Mouse (Mus musculus) stomach, postnatal 0 days (tissue): ENCODE measurements around the gene Aldh2. TPM values are rescaled to one million over a fixed set of nuclear protein-coding genes. Genes with fewer than 3 reads are reported as not detected.
"Not testable (repeated sequence)": the region's sequence is repeated elsewhere in the genome, so short reads cannot be mapped to it uniquely, and the experiment has no call there.

Experiments used
- ATAC-seq: fragments of 200-750 bp; cut with Nextera tagmentation; 2 replicates; pipeline ENCODE4 v1.8.0; 2017; ENCODE audit not compliant: low FRiP score, low TSS enrichment
- DNase-seq: peaks from one replicate; pipeline ENCODE4 v3.0.0-alpha.2; 2016; ENCODE audit warnings: low spot score
- H3K27ac ChIP-seq: fragments of 300-500 bp; sonication (generic); replicated peaks from 2 replicates; pipeline ENCODE4 v1.5.1; 2014; ENCODE audit warnings: mild to moderate bottlenecking, control low read depth
- H3K27me3 ChIP-seq: fragments of 300-500 bp; sonication (generic); 2 replicates; pipeline ENCODE4 v1.6.1; 2014; ENCODE audit warnings: low read length; ENCODE audit not compliant: control insufficient read depth, insufficient read depth
- H3K36me3 ChIP-seq: fragments of 300-500 bp; sonication (generic); 2 replicates; pipeline ENCODE4 v1.6.1; 2014; ENCODE audit warnings: low read length, mixed read lengths; ENCODE audit not compliant: control insufficient read depth, insufficient read depth
- H3K4me1 ChIP-seq: fragments of 300-500 bp; sonication (generic); replicated peaks from 2 replicates; pipeline ENCODE4 v1.6.1; 2014; ENCODE audit warnings: antibody characterized with exemption; ENCODE audit not compliant: control insufficient read depth, insufficient read depth
- H3K4me2 ChIP-seq: fragments of 300-500 bp; sonication (generic); replicated peaks from 2 replicates; pipeline ENCODE4 v1.6.1; 2014; ENCODE audit warnings: low read depth, mild to moderate bottlenecking, control low read depth, moderate library complexity
- H3K4me3 ChIP-seq: fragments of 300-500 bp; sonication (generic); 2 replicates; pipeline ENCODE4 v1.5.1; 2014; ENCODE audit warnings: low read depth, low read length, control low read depth
- H3K9ac ChIP-seq: fragments of 300-500 bp; sonication (generic); 2 replicates; pipeline ENCODE4 v1.6.1; 2014; ENCODE audit warnings: mild to moderate bottlenecking, low read length, control low read depth, mixed read lengths
- H3K9me3 ChIP-seq: fragments of 300-500 bp; sonication (generic); 2 replicates; pipeline ENCODE4 v1.6.1; 2016; ENCODE audit warnings: low read length; ENCODE audit not compliant: control insufficient read depth
- CTCF ChIP-seq: IDR thresholded peaks from 2 replicates; pipeline ENCODE4 v1.5.1; 2016; ENCODE audit warnings: antibody characterized with exemption, low read depth, mild to moderate bottlenecking, moderate library complexity
- EP300 ChIP-seq: optimal IDR thresholded peaks from 2 replicates; pipeline ENCODE3; 2016; ENCODE audit warnings: antibody characterized with exemption
- WGBS: fragments of 180-500 bp; shearing (Covaris S2); extraction: QIAGEN DNeasy Blood & Tissue Kit; methylation state at CpG from one replicate; pipeline ENCODE4 v1.1.7; 2014; 5-methylcytosine and 5-hydroxymethylcytosine counted together
- polyA plus RNA-seq: library from polyadenylated mRNA; unstranded; fragments of >200 nt; fragmentation: Nextera tagmentation; extraction: Ambion mirVana; gene quantifications from 2 replicates; pipeline ENCODE4 v1.2.1, GENCODE M21; 2015

Gene Aldh2
- polyA plus RNA-seq, 1 experiment from 2014 or later, result 136 TPM

- H3K9me3 ChIP-seq, H3K4me2 ChIP-seq, H3K4me3 ChIP-seq, H3K27me3 ChIP-seq, H3K27ac ChIP-seq, H3K9ac ChIP-seq, ATAC-seq, H3K4me1 ChIP-seq, DNase-seq, H3K36me3 ChIP-seq: not testable (repeated sequence)
- WGBS, result 66% methylated on average over 7 of the region's 9 CpGs
- peak; percentile 35 for TF ChIP-seq CTCF
Measured at GRCm38 (mm10) chr5:121631106-121631647, 37.6 kb upstream of the Aldh2 start.

- DNase-seq (peak; percentile 73), ATAC-seq (no peak)
- H3K4me1 ChIP-seq, result no peaks in the 10 kb centered on the region
- H3K9me3 ChIP-seq, result no peaks in the 10 kb centered on the region
- no peaks in the 10 kb centered on the region for H3K27me3 ChIP-seq
- TF ChIP-seq EP300, result no peak
- TF ChIP-seq CTCF, result peak; percentile 94
- 0% methylated on average over 1 of the region's 1 CpGs for WGBS
- H3K27ac ChIP-seq, result no peak overlapping the region
- no peak overlapping the region for H3K4me2 ChIP-seq
- H3K9ac ChIP-seq, result no peak overlapping the region
- H3K36me3 ChIP-seq, result no peaks in the 10 kb centered on the region
- no peak overlapping the region for H3K4me3 ChIP-seq
Measured at GRCm38 (mm10) chr5:121627871-121628270, 34.2 kb upstream of the Aldh2 start.

- no peak for DNase-seq
- Histone ChIP-seq H3K9ac (no peak overlapping the region), H3K4me2 (no peak overlapping the region), H3K36me3 (no peaks in the 10 kb centered on the region), H3K27ac (no peak overlapping the region), H3K27me3 (no peaks in the 10 kb centered on the region), H3K4me3 (no peak overlapping the region), H3K4me1 (no peaks in the 10 kb centered on the region), H3K9me3 (no peaks in the 10 kb centered on the region)
- ATAC-seq, result no peak
- WGBS, result 63% methylated on average over 3 of the region's 3 CpGs
- no peak for TF ChIP-seq CTCF
- no peak for TF ChIP-seq EP300
Measured at GRCm38 (mm10) chr5:121623241-121623640, 29.6 kb upstream of the Aldh2 start.

GRCm38 (mm10) chr5:121621102-121621501, 27.5 kb upstream of the Aldh2 start:
- Histone ChIP-seq H3K9ac (no peak overlapping the region), H3K4me3 (no peak overlapping the region), H3K4me2 (no peak overlapping the region), H3K9me3 (no peaks in the 10 kb centered on the region), H3K4me1 (no peaks in the 10 kb centered on the region), H3K27ac (no peak overlapping the region), H3K36me3 (no peaks in the 10 kb centered on the region), H3K27me3 (no peaks in the 10 kb centered on the region)
- 93% methylated on average over 5 of the region's 5 CpGs for WGBS
- ATAC-seq (no peak), DNase-seq (no peak)
- TF ChIP-seq EP300, result no peak
- no peak for TF ChIP-seq CTCF

- H3K4me3 ChIP-seq, result peak within 1 kb of the TSS; percentile 77
- no peaks in the 10 kb centered on the region for H3K4me1 ChIP-seq
- H3K9ac ChIP-seq, result peak within 1 kb of the TSS; percentile 79
- no peaks in the 10 kb centered on the region for H3K36me3 ChIP-seq
- under 1% methylated on average over 47 of the region's 58 CpGs for WGBS
- H3K27ac ChIP-seq, result peak within 1 kb of the TSS; percentile 76
- peak within 1 kb of the TSS; percentile 70 for H3K4me2 ChIP-seq
- H3K27me3 ChIP-seq, result no peaks in the 10 kb centered on the region
- ATAC-seq, result peak; percentile 84
- DNase-seq, result peak; percentile 94
- no peaks in the 10 kb centered on the region for H3K9me3 ChIP-seq
- TF ChIP-seq EP300, result no peak
- TF ChIP-seq CTCF, result no peak
Measured at GRCm38 (mm10) chr5:121618592-121619513, 25.2 kb upstream of the Aldh2 start, which contains the start of gene Acad12. TSS of gene Acad12 (minus strand) at chr5:121618938.

- H3K9me3 ChIP-seq, H3K27me3 ChIP-seq, ATAC-seq, H3K4me2 ChIP-seq, H3K9ac ChIP-seq, H3K4me1 ChIP-seq, H3K36me3 ChIP-seq, H3K27ac ChIP-seq, DNase-seq, H3K4me3 ChIP-seq: not testable (repeated sequence)
- 78% methylated on average over 3 of the region's 3 CpGs for WGBS
Measured at GRCm38 (mm10) chr5:121614921-121615320, 21.3 kb upstream of the Aldh2 start.
